Mouse (Mus musculus) urinary bladder, postnatal 4 days (tissue): ENCODE results near the gene Sox5.

Source experiments
- DNase-seq, 2 experiments: peaks; one replicate each; pipeline ENCODE4 v3.0.0; 2021 to 2022; ENCODE audit warnings: low spot score in 2 of 2

The Sox5 gene

DNA sequence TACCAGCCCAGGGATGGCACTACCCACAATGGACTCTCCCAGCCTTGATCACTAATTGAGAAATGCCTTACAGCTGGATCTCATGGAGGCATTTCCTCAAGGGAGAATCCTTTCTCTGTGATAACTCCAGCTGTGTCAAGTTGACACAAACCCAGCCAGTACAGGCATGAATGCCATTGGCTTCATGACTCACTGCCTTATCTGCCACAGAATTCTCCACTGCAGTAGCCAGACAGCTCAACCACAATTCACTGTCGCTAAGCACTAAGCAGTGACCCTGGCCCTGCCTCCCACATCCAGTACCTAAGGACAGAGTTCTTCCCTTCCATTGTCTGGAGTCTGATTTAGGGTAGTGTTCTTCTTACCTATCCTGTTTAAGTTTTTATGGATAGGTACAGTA is 65.4 kb downstream of the Sox5 start:
- DNase-seq = no peak

DNA sequence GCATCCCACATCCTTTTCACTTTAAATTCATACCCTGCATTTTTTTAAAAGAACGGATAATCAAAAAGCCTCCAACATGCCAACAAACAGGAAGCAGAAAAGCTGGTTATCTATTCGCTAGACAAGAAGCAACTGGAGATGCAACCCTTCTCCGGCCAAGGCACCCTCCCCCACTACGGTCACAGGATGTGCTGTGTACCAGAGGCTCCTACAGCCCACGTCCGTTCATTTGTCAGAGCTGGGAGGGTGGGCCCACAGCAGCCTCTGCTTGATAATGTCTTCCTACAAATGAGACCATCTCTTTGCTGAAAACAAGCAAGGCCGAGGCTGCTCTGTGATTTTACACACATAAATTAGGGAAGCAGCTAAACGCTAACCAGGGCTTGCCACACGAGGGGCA is 69.9 kb downstream of the Sox5 start:
- DNase-seq = peak; percentile 62 to 64

DNA sequence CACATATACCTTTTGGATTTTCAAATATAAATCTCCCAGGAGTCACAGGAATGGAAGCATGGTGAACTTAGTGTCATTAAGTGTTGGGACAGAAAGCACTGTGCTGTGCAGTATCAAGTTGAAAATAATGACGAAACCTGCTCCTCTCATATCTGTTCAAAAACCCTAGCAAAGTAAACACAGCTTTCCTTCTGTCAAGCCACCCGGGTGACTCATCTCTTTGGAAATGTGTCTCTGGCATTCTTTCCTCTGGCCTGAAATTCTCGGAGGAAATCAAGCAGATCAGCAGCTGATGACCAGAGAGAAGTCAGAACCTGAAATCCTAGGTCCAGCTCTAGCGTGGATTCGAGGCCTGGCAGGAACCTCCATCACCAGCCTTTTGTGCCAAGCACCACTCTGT is 71.0 kb downstream of the Sox5 start:
- DNase-seq = peak in 1 of 2 experiments; percentile 28

DNA sequence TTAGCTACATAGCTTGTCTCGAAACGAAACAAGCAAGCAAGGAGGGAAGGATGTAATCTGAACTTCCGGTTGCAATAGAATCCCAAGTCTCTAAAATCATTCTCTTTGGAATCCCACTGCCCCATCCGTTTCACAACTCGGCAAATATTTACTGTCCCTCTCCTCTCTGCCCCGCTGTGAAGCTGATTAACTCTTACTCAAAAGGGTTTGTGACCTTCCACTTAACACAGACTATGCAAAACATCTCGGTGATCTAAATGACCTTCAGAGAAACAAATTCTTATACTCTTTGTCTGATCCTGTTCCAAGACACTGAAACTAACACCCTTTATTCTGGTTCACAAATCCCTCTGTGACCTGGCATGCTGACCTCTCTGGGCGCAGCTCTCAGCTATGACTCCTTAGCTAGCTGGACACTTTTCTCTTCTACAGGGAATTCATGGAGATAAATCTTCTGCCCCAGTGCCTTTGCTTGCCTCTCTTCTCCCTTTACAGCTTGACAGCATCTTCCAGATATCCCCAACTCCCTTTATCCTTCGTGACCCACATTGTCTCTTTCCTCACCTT is 72.1 kb downstream of the Sox5 start:
- no peak for DNase-seq

DNA sequence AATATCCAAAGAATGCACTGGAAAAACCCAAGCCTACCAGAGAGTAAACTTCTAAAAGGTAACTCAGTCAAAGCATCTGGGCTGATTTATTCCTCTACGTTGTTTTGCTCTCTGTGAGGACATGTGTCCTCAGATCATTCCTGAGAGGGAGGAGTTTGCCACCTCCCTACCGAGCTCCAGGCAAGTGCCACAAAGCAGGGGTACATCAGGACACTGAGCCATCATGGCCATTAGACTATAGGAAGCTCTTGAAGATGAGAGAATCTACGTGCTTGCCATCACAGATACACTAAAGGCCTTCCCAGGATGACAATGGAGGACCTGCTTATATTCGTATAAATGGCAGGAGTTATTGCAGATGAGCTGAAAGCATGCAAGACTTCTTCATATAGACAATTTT is 73.4 kb downstream of the Sox5 start:
- DNase-seq = no peak

DNA sequence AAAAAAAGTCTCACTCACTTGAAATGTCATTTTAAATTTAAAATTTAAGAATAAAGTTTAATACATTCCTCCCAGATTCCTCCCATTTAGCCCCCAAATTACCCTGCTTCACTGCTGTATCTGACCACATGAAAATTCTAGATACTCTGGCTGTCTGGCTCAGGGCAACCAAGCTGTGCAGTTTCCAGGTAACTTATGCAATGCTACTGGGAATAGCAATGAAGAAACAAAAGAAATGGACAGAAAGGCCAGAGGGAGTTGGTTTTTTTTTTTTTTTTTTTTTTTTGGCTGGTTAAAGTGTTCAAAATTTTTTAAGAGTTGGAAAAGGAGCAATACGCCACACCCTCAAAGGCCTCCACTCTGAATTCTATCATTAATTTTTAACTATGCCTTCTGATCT is 73.8 kb downstream of the Sox5 start:
- no peak for DNase-seq

DNA sequence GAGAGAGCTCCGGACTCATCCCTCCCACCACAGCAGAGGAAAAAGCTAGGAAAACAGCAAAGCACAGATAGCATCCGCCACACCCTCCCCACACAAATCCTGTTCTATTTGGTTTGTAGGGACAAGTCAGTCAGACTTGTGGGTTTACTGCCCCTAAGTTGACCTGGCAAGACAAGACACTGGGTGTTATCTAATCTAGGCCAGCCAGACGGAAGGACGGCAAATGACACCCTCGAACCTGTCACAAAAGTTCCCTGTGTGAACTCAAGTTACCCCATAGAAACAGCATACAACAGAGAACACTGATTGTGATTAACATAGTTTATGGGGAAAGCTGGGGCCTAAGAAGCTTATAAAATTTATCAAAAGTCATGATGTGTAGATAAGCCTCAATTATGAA is 76.8 kb downstream of the Sox5 start:
- no peak for DNase-seq

DNA sequence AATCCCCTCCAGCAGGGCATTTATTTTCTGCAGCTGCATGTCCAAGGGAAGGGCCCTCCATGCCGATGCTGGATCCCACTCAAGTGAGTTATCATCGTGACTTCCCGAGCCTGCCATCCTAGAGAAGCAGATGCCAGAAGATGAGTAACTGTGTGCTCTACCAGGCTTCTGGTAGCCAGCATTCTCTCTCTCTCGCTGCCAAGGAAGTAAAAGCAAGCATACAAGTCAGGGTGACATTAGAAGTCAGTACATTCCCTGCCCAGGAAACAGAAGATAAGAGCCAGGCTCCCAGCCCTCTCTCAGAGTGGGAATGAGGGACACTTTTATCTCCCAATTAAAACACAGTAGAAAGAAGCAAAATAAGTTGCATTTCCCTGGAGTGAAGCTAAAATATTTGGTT is 86.1 kb downstream of the Sox5 start:
- no peak for DNase-seq

DNA sequence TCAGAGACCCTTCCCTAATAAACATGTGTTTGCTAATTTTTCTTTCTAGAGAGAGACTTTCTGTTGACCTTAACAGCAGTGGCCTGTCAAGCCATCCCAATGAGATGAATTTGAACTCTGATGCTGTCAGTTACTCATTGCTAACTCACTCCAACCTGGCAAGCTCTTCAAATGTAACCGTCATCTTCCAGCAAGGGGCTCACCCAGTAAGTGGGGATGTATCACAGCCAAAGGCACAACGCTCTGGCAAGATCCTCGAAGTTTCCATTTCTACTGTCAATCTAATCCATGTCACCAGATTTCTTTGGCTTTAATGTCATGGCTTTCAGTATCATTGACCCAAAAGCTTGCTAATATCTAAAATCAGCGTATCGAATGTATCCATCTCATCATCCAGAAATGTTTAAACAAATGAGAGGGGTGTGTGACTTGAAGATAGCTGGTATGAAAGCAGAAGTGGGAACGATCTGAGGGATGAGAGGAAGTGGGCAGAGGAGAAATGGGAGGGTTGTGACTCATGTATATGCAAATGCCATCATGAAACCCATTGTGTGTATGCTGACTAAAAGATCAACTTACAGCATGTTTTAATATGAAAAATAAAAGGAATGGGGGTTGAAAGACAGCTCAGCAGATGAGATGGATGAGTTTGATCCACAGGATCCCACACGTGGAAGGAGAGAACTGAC is 88.4 kb downstream of the Sox5 start:
- no peak for DNase-seq

DNA sequence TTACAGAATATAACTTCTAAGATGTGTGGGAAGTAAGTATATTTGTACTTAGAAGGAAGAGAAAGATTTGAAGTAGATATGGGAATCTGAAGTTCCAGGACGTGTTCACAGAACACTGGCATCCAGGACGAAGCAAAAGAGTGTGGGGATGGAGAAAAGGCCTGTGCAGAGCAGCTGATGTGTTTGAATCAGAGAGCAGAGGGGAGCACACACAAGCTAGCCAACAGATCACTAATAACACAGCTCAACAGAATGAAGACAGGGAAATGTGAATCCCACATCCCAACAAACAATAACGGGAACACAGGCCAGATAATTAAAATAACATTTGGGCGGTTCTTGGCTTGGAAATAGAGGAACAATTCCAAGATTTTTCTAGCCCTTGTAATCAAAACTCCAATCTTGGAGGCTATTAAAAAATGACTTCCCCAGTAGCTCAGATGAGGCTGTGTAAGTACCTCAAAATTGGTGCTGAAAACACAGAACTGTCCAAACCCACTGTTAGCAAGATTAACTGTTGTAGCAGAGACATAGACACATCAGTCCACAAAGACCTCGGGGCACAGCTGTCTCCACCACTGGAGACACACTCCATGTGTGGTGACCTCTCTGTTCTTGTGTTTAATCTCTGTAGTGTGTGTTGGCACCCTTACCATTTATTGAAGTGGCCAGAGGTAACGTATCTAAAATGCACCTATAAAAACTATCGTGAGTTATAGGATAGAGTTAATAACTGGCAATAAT is 90.3 kb downstream of the Sox5 start:
- no peak for DNase-seq

DNA sequence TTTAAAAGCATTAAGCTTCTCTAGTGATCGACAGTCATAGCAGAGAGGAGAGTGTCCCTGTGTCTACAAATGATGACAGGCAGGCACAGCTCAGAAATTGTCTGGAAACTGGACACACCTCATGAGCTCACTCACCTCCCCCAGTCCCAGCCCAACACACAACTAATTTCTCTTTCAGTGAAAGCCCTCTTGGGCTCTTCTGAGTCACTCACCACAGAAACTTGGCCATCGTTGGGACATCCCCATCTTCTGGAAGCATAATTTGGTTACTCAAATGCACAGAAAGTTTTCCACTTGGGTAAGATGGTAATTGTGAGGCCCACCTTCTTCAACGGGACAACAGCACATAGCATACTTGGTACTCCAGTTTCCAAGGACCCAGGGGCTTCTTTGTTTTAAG is 92.7 kb downstream of the Sox5 start:
- DNase-seq = no peak

DNA sequence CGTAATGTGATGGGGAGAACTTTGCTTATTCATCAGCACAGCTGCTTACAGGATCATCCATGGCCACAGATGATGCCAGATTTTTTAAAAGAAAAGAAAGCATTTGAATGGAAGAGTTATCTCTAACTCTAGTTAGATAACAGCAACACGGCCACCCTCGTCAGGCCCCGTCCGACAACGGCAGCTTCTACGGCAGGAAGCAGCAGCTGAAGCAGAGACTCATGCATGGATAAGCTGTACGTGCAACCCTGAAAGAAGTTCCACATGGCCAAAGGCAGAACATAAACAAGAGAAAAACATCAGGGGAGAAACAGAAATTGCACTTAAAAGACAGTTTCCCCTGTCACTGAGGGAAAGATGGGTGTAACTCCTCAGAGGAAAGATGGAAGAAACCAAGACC is 94.1 kb downstream of the Sox5 start:
- no peak for DNase-seq

DNA sequence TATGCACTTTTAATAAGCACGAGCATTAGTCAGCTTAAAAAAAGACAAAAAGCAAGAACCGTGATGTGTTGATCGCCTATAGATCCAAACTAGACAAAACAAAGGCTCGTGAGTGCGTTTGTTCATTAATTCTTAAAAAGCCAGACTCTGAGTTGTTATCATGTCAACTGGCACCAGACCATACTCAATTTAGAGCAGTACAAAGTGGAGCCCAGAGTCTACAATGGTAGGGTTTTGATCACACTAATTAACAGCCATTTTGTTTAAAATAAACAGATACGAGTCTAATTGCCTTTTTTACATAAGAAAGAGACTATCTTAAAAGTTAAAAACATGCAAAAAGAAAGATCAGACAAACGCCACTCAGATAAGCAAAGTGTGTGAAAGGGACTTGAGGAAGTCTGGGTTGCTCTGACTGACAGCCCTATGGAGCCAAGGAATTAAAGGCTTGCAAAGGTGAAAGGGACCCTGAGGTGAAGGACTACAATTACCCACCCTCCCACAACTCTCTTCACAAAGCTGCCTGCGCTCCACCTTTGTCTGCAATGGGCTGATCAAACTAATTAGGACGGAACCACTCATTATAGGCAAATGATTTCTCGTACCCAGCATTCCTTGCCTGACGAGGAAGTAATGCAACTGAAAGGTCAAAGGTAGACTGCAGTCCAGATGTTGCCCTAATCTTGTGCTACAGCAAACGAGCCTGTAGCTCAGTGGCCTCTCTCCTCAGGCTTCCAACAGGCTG is 100.6 kb downstream of the Sox5 start:
- DNase-seq = no peak

DNA sequence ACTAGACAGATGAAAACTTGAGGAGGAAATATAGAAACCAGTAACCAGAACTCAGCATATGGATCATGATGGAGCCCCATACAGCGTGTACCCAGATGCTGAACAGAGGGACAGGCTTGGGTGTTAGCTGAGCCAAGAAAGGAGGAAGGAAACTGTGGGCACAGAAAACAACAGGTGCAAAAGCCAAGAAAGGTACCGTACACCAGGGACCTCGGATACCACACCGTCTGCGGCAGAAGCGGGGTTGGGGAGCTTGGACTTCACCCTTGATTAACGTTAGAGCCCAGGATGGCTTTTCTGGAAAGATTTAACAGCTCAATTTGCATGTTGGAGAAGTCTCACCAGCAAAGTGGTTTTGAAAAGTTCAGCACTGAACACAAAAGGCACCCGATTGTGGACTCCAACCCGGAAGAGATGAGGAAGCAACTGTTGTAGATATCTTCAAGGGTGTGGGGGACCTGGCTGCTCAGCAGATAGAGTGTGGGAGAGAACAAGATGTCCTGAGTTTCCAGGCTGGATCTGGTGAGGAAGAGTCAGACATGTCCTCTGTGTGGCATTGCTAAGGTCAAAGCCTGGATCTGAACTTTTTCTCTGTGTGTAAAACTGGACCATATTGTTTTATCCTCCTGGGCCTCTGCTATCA is 104.2 kb downstream of the Sox5 start:
- no peak for DNase-seq

DNA sequence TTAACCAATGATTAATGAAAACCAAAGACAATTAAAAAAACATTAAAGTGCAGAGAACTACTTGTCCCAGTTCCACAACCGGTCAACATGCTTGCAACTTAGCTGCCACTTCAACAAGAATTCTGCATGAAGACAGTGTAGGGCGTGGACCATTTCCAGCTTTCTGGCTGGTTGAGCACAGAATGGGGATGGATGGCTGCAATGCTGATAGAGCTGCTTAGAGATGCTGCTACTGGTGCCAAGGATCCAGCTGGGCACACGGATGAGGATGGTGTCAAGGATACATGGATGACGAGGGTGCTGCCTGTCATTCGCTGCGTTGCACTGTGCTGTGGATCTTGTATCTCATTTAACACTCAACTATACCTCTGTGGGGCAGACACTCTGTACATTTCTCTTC is 106.7 kb downstream of the Sox5 start:
- DNase-seq = no peak

DNA sequence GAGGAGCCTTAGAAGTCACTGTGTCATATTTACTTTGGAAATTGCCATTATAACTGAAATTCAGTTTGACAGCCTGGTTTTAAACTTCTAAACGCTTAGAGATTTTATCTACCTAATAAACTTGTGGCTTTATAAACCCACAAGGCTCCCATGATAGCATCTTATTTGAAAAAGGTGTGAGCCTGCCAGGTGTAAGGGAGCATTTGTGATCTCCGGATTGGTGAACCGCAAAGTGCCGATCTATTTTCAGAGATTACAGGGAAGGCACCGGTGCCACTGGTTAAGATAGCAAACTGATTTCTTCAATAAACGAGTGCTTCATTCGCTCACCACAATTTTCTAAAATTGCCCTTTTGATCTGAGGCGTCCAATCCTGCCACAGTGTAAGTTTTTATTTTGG is 107.9 kb downstream of the Sox5 start:
- no peak for DNase-seq

DNA sequence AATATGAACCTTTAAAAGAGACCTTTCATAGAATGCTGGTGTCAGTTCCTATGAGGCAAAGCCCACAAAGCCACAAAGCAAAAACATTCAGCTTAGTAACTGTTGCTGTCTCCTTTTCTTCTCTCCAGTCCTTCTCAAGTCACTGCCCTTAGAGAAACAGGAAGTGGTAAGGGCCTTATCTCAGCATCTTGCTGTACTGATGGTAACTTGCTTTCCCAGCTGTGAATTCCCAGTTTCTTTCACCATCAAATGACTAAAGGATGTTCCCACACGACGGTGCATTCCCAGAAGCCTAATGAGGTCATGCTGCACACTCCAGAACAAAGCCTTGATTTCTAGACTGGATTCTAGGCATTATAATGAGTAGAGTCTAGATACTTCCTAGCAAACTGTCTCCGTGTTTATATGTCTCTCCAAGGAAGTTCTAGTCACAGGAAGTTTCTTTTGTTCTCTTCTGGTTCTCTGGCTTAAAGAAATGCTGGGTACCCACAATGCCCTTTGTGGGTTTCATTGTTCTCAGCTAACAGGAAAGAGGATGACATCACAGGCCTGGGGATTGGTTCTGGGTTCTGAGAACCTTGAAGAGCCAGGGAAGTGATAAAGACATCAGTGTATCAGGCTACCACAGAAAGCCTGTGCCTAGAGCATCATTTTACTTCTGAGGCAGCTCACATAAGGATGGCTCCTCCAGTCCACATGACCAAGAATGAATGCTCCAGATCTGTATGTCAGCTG is 111.2 kb downstream of the Sox5 start:
- no peak for DNase-seq

DNA sequence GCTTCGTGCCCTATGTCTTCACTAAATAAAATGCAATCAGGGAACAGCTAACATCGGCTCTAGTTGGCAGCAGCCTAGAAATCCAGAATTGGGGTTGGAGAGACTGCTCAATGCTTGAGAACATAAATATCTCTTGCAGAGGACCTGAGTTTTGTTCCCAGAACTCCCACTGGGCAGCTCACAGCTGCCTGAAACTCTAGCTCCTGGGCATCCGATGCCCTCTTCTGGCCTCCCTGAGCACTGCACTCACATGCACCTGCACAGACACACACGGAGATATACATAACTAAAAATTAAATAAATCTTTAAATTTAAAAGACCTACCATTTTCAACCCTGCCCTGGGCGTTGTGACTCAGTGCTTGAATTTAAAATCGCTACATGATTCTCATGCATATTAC is 115.2 kb downstream of the Sox5 start:
- DNase-seq = no peak

DNA sequence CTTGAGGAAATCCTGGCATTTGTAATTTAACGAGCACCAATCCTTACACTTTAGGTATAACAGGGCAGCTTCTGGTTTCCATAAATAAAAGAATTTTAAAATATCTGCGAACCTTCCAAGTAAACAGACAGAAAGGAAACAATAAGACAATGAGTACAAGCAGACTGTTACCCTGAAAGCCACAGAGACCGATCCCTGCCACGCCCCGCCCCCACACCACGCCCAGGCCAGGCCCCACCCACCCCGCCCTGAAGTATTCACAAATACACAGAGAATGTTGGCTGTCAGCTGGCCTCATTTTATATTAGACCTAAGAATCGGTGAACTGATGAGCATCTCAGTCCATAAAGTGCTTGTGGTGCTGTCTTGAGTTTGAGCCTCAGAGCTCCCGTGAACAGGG is 117.0 kb downstream of the Sox5 start:
- DNase-seq = no peak

DNA sequence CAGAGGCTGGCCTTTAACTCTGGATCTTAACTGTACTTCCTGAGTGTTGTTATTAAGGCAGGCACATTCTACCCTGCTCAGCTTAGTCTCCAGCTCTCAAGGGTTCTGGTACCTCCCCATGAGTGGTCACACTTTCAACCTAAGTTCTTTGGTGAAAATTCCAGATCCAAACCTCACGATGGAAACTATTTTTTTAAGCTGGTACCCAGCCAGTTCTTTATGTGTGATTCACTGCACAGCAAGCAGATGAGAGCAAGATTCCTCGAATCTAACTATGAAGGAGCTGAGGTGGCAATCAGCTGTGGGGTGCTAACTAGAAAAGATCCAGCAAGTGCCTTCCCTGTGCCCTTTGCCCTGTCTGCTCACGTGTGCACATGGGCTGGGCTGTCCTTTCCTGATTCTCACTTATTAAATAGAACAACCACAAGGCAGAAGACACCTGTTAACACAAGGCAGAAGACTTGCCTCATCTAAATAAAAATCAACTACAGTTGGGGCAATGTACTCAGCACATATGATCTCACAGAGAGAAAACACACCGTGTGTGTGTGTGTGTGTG is 118.2 kb downstream of the Sox5 start:
- DNase-seq = no peak
